33 mouse cellular contexts compared by ENCODE assay signal in the genomic region with DNA sequence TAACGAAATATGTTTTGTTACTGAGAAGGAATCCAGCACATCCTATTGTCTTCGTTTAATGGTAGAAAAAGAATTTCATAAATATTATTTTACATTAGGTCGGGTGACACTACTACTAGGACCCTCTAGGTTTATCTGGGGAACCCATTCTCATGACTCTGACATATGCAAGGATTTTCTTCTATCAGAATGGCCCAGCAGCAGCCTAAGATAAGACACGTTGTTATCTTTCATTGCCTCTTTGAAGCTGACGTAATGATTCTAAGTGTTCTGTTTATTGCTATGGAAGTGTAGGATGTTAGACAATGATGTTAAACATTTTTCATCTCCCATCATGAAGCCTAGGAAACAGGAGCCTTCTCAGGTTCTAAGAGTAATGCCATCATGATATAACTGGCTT. TPM values are rescaled to one million over a fixed set of nuclear protein-coding genes. Genes with fewer than 3 reads are reported as not detected.
DNase-seq lines count a peak whose midpoint lies in the region; ATAC-seq and TF ChIP-seq lines count a peak whose summit lies in the region.
"Had no signal": no experiment of that assay in that cellular context is flagged by ENCODE, and none has a peak within 500 bp of the region (broad histone marks: within the 10 kb centered on the region; RNA-seq: fewer than 3 reads in every experiment).

No protein-coding gene starts in this region.

- no peak overlapping the region for H3K4me3 ChIP-seq in MEL (ENCODE audit: control insufficient read depth in 1 of 2, insufficient read depth in 1 of 2, low read depth in 2 of 2, low read length in 2 of 2)
- H3K4me3 ChIP-seq in liver, embryonic 14.5 days (ENCODE audit: insufficient read depth in 1 of 2, low read depth in 2 of 2, low read length in 2 of 2) = no peak overlapping the region
- H3K4me3 ChIP-seq in forebrain, embryonic 16.5 days (replicated peaks; ENCODE audit: low read length) = no peak overlapping the region
- H3K4me3 ChIP-seq: forebrain, embryonic 10.5 days; forebrain, embryonic 13.5 days; heart, embryonic 12.5 days; heart, embryonic 15.5 days had no signal

- TF ChIP-seq RAD21 in MEL (IDR thresholded peaks at IDR 0.05; ENCODE audit: low read depth, low read length) = no peak

- TF ChIP-seq POLR2A in MEL (IDR thresholded peaks at IDR 0.05; ENCODE audit: control insufficient read depth in 1 of 2, insufficient read depth in 1 of 2, low read depth in 1 of 2, low read length in 2 of 2, poor library complexity in 1 of 2) = no peak

- DNase-seq in MEL (ENCODE audit: low read depth, low spot score) = peak; percentile 30
- DNase-seq in c-Kit-positive CD71-positive TER-119-positive erythroid progenitor cells, embryonic 14.5 days (ENCODE audit: low spot score) = peak; percentile 34
- DNase-seq in liver, embryonic 14.5 days (ENCODE audit: low read depth in 3 of 3, low spot score in 3 of 3) = peak in 1 of 3 experiments; percentile 17
- no peak for DNase-seq in ovary, postnatal 14 days (ENCODE audit: low spot score)
- DNase-seq in heart, postnatal 4 days = no peak
- DNase-seq: adrenal gland, postnatal 10 days; adrenal gland, postnatal 36 days; cerebellum, adult 18-20 months; cerebellum, adult 9-10 months; cerebellum, postnatal 14 days; forebrain, postnatal 0 days; gastrocnemius, postnatal 25 days; heart, adult 18-20 months; heart, postnatal 10 days; heart, postnatal 36 days had no signal

- peaks cover 0 to 3% of the 10 kb centered on the region in 2 experiments; a peak in 3 of 4 replicates for H3K27me3 ChIP-seq in MEL (ENCODE audit: control insufficient read depth in 1 of 2, insufficient read depth in 2 of 2, low read length in 2 of 2)
- no peaks in the 10 kb centered on the region for H3K27me3 ChIP-seq in liver, embryonic 14.5 days (ENCODE audit: control insufficient read depth, insufficient read depth, low read length)
- no peaks in the 10 kb centered on the region for H3K27me3 ChIP-seq in forebrain, embryonic 16.5 days (replicated peaks; ENCODE audit: control insufficient read depth, insufficient read depth, low read length)
- H3K27me3 ChIP-seq: forebrain, embryonic 13.5 days; heart, embryonic 12.5 days; heart, embryonic 15.5 days had no signal

- WGBS in liver, embryonic 14.5 days (ENCODE audit: insufficient replicate concordance) = 26% methylated on average over 5 of the region's 5 CpGs
- WGBS in forebrain, embryonic 16.5 days = 83% methylated on average over 5 of the region's 5 CpGs

- no peak for TF ChIP-seq CTCF in MEL (IDR thresholded peaks at IDR 0.05 in 2 of 3, conservative IDR thresholded peaks at IDR 0.05 in 1 of 3; ENCODE audit: control insufficient read depth in 1 of 3, insufficient read depth in 1 of 3, low read depth in 2 of 3, low read length in 3 of 3, poor library complexity in 1 of 3, severe bottlenecking in 1 of 3)
- TF ChIP-seq CTCF in liver, embryonic 14.5 days (IDR thresholded peaks at IDR 0.05; ENCODE audit: low read depth) = no peak

- TF ChIP-seq EP300 in MEL (IDR thresholded peaks at IDR 0.05; ENCODE audit: low read depth in 1 of 2, low read length in 2 of 2) = peak; percentile 74 to 79
- TF ChIP-seq EP300 in liver, embryonic 14.5 days (IDR thresholded peaks at IDR 0.05; ENCODE audit: low read depth) = peak; percentile 77

- no peak overlapping the region for H3K4me2 ChIP-seq in liver, embryonic 14.5 days (ENCODE audit: low read depth)
- H3K4me2 ChIP-seq in forebrain, embryonic 16.5 days (ENCODE audit: low read length) = no peak overlapping the region
- H3K4me2 ChIP-seq: forebrain, embryonic 13.5 days; heart, embryonic 12.5 days; heart, embryonic 15.5 days; hindbrain, embryonic 14.5 days had no signal

- no peak overlapping the region for H3K9ac ChIP-seq in MEL (ENCODE audit: control insufficient read depth, low read depth, low read length, poor library complexity, severe bottlenecking)
- H3K9ac ChIP-seq in liver, embryonic 14.5 days (replicated peaks) = no peak overlapping the region
- H3K9ac ChIP-seq in forebrain, embryonic 16.5 days (replicated peaks; ENCODE audit: low read depth, low read length) = no peak overlapping the region
- H3K9ac ChIP-seq: forebrain, embryonic 13.5 days; forebrain, postnatal 0 days; heart, embryonic 12.5 days; heart, embryonic 15.5 days; hindbrain, embryonic 14.5 days had no signal

- H3K79me2 ChIP-seq in MEL (ENCODE audit: control insufficient read depth, insufficient read depth, low read length, poor library complexity) = no peaks in the 10 kb centered on the region

- H3K9me3 ChIP-seq in MEL (replicated peaks; ENCODE audit: insufficient read depth, low read length) = no peaks in the 10 kb centered on the region
- H3K9me3 ChIP-seq in liver, embryonic 14.5 days (ENCODE audit: control insufficient read depth, low read length) = no peaks in the 10 kb centered on the region
- H3K9me3 ChIP-seq in forebrain, embryonic 16.5 days (ENCODE audit: control insufficient read depth, low read length) = no peaks in the 10 kb centered on the region
- H3K9me3 ChIP-seq: forebrain, embryonic 10.5 days; forebrain, embryonic 13.5 days; heart, embryonic 12.5 days; heart, embryonic 15.5 days had no signal

- peaks cover 0 to 7% of the 10 kb centered on the region in 2 experiments; a peak in 2 of 4 replicates for H3K36me3 ChIP-seq in MEL (ENCODE audit: control insufficient read depth in 1 of 2, insufficient read depth in 2 of 2, low read length in 2 of 2)
- no peaks in the 10 kb centered on the region for H3K36me3 ChIP-seq in liver, embryonic 14.5 days (replicated peaks; ENCODE audit: control insufficient read depth, insufficient read depth, low read depth)
- no peaks in the 10 kb centered on the region for H3K36me3 ChIP-seq in forebrain, embryonic 16.5 days (ENCODE audit: control insufficient read depth, insufficient read depth)
- H3K36me3 ChIP-seq: forebrain, embryonic 10.5 days; heart, embryonic 12.5 days; heart, embryonic 15.5 days had no signal

- no peak overlapping the region for H3K27ac ChIP-seq in MEL (ENCODE audit: control insufficient read depth, low read depth, low read length)
- no peak overlapping the region for H3K27ac ChIP-seq in liver, embryonic 14.5 days
- H3K27ac ChIP-seq in forebrain, embryonic 16.5 days (ENCODE audit: low read length) = no peak overlapping the region
- H3K27ac ChIP-seq: forebrain, embryonic 10.5 days; forebrain, embryonic 13.5 days; heart, embryonic 15.5 days; hindbrain, embryonic 14.5 days; hindbrain, postnatal 0 days had no signal

- peak; percentile 31; the same call in 1 of the 2 replicates for ATAC-seq in liver, embryonic 14.5 days (ENCODE audit: insufficient read depth)
- peak; percentile 73 for ATAC-seq in megakaryocyte progenitor cell, adult 5-6 weeks (replicated peaks; ENCODE audit: poor library complexity)
- no peak for ATAC-seq in cerebellum, adult (ENCODE audit: insufficient number of reproducible peaks, low FRiP score, low TSS enrichment)
- ATAC-seq in forebrain, embryonic 16.5 days = no peak
- ATAC-seq: CD4-positive, CD25-positive, alpha-beta regulatory T cell, adult 4 months; forebrain, embryonic 13.5 days; forebrain, postnatal 0 days; hindbrain, postnatal 0 days; Patski had no signal

- H3K4me1 ChIP-seq in MEL (ENCODE audit: control insufficient read depth in 1 of 2, insufficient read depth in 2 of 2, low read length in 2 of 2) = no peaks in the 10 kb centered on the region
- peaks cover 4 to 5% of the 10 kb centered on the region in 2 experiments; a peak in 3 of 4 replicates for H3K4me1 ChIP-seq in liver, embryonic 14.5 days (replicated peaks; ENCODE audit: control insufficient read depth in 2 of 2, insufficient read depth in 2 of 2, low read length in 1 of 2)
- H3K4me1 ChIP-seq in forebrain, embryonic 16.5 days (replicated peaks; ENCODE audit: control insufficient read depth, insufficient read depth, low read length) = peaks cover 5% of the 10 kb centered on the region
- H3K4me1 ChIP-seq: forebrain, embryonic 10.5 days; forebrain, embryonic 13.5 days; heart, embryonic 12.5 days; heart, embryonic 15.5 days had no signal

TF ChIP-seq in MEL, 35 proteins besides CTCF, POLR2A, EP300 and RAD21 (continues in another document):
- no peak for TF ChIP-seq SMC3 (IDR thresholded peaks at IDR 0.05; ENCODE audit: low read depth, low read length)
- peak; percentile 72 for TF ChIP-seq ETS1 (IDR thresholded peaks at IDR 0.05; ENCODE audit: low read depth, low read length)
- TF ChIP-seq RCOR1 (IDR thresholded peaks at IDR 0.05; ENCODE audit: low read depth, low read length) = peak; percentile 70; the same call in 1 of the 2 replicates
- TF ChIP-seq TCF12 (IDR thresholded peaks at IDR 0.05; ENCODE audit: low read depth, low read length) = peak; percentile 88
- TF ChIP-seq CHD1 (IDR thresholded peaks at IDR 0.05; ENCODE audit: low read depth, low read length) = no peak

RNA-seq across cellular contexts. Expression of a gene that starts 8.2 kb away (rescaled TPM):
- total RNA-seq in MEL (2012; rRNA removed) = not detected in 2 replicates
- polyA plus RNA-seq in MEL (2012; ENCODE audit: insufficient read depth in 1 of 2, insufficient read length in 2 of 2, low read depth in 1 of 2, low replicate concordance in 2 of 2, missing spikeins in 1 of 2) = not detected
- polyA plus RNA-seq in liver, embryonic 14.5 days (2012; rRNA removed) = not detected in 2 replicates
- not detected in 2 replicates for polyA plus RNA-seq in liver, embryonic 14.5 days (2014; fragmentation: Nextera tagmentation; extraction: Ambion mirVana)
- not detected in 2 replicates for total RNA-seq in megakaryocyte progenitor cell, adult 5-6 weeks (2015)
- not detected in 2 replicates for total RNA-seq in megakaryocyte progenitor cell, adult 5-6 weeks (2017)
- 0.22 and 1.2 TPM in 2 replicates for polyA plus RNA-seq in forebrain, embryonic 16.5 days (2015; fragmentation: Nextera tagmentation; extraction: Ambion mirVana)
- total RNA-seq in heart, postnatal 4 days (2021) = not detected
- total RNA-seq: adrenal gland, adult 18-20 months; adrenal gland, postnatal 10 days; gastrocnemius, adult 8-10 months; gastrocnemius, postnatal 25 days; heart, postnatal 10 days; heart, postnatal 36 days had no signal
- polyA plus RNA-seq: CD4-positive, CD25-positive, alpha-beta regulatory T cell, adult 4 months; embryonic facial prominence, embryonic 11.5 days; forebrain, embryonic 10.5 days; frontal cortex, adult 2 months; heart, embryonic 12.5 days; heart, embryonic 15.5 days; Patski had no signal

RNA-seq across cellular contexts. Expression of a gene that starts 16.8 kb away (rescaled TPM):
- total RNA-seq in MEL (2012; rRNA removed) = not detected in 2 replicates
- not detected for polyA plus RNA-seq in MEL (2012; ENCODE audit: insufficient read depth in 1 of 2, insufficient read length in 2 of 2, low read depth in 1 of 2, low replicate concordance in 2 of 2, missing spikeins in 1 of 2)
- polyA plus RNA-seq in liver, embryonic 14.5 days (2012; rRNA removed) = 0.38 and 0.45 TPM in 2 replicates
- polyA plus RNA-seq in liver, embryonic 14.5 days (2014; fragmentation: Nextera tagmentation; extraction: Ambion mirVana) = 1.1 and 1.6 TPM in 2 replicates
- total RNA-seq in megakaryocyte progenitor cell, adult 5-6 weeks (2015) = 7.5 and 9.9 TPM in 2 replicates
- total RNA-seq in megakaryocyte progenitor cell, adult 5-6 weeks (2017) = 38.0 and 41.9 TPM in 2 replicates
- 1.3 and 3.1 TPM in 2 replicates for polyA plus RNA-seq in forebrain, embryonic 16.5 days (2015; fragmentation: Nextera tagmentation; extraction: Ambion mirVana)
- 1 to 10 TPM; 7.6 to 9.1 TPM for total RNA-seq in heart, postnatal 4 days (2021)
- polyA plus RNA-seq: CD4-positive, CD25-positive, alpha-beta regulatory T cell, adult 4 months; Patski had no signal

RNA-seq across cellular contexts. Expression of a gene that starts 33.0 kb away (rescaled TPM):
- total RNA-seq in MEL (2012; rRNA removed) = not detected in 2 replicates
- polyA plus RNA-seq in MEL (2012; ENCODE audit: insufficient read depth in 1 of 2, insufficient read length in 2 of 2, low read depth in 1 of 2, low replicate concordance in 2 of 2, missing spikeins in 1 of 2) = not detected
- polyA plus RNA-seq in liver, embryonic 14.5 days (2012; rRNA removed) = not detected in 2 replicates
- polyA plus RNA-seq in liver, embryonic 14.5 days (2014; fragmentation: Nextera tagmentation; extraction: Ambion mirVana) = not detected in 2 replicates
- 0.10 TPM in 1 of 2 replicates, not detected in the other for total RNA-seq in megakaryocyte progenitor cell, adult 5-6 weeks (2015)
- total RNA-seq in megakaryocyte progenitor cell, adult 5-6 weeks (2017) = not detected in 2 replicates
- polyA plus RNA-seq in forebrain, embryonic 16.5 days (2015; fragmentation: Nextera tagmentation; extraction: Ambion mirVana) = not detected in 2 replicates
- total RNA-seq in heart, postnatal 4 days (2021) = not detected
- total RNA-seq: adrenal gland, adult 18-20 months; adrenal gland, postnatal 10 days; adrenal gland, postnatal 36 days; forebrain, postnatal 0 days; gastrocnemius, adult 8-10 months; gastrocnemius, postnatal 25 days; heart, adult 18-20 months; heart, postnatal 10 days; heart, postnatal 36 days; hindbrain, postnatal 0 days had no signal
- polyA plus RNA-seq: C2C12; CD4-positive, CD25-positive, alpha-beta regulatory T cell, adult 4 months; embryonic facial prominence, embryonic 11.5 days; forebrain, embryonic 10.5 days; forebrain, embryonic 13.5 days; forebrain, postnatal 0 days; frontal cortex, adult 2 months; gonadal fat pad, adult 2 months; heart, embryonic 12.5 days; heart, embryonic 15.5 days; hindbrain, embryonic 11.5 days; hindbrain, embryonic 14.5 days; hindbrain, postnatal 0 days; Patski had no signal

Comparison
In these comparisons a context has a peak if more than half of its experiments do, and no peak if none do; other contexts are left out.
1. DNase-seq: peak in MEL (single experiment) and c-Kit-positive CD71-positive TER-119-positive erythroid progenitor cells, embryonic 14.5 days (single experiment); none in ovary, postnatal 14 days (single experiment) and heart, postnatal 4 days (single experiment).
2. ATAC-seq: peak in liver, embryonic 14.5 days (single experiment) and megakaryocyte progenitor cell, adult 5-6 weeks (single experiment); none in cerebellum, adult (single experiment) and forebrain, embryonic 16.5 days (single experiment).